Mouse (Mus musculus) large intestine, adult 2 months (tissue): ENCODE results near the gene Ap5z1. TPM values are rescaled to one million over a fixed set of nuclear protein-coding genes. Genes with fewer than 3 reads are reported as not detected.
A peak's percentile ranks its signal among the peaks of the same experiment; 100 is the strongest.

Source experiments
- DNase-seq: peaks from one replicate; pipeline ENCODE4 v3.0.0-alpha.2; 2012; ENCODE audit warnings: low read depth, low spot score
- WGBS: fragments of 180-500 bp; shearing (Covaris S2); methylation state at CpG from one replicate; pipeline ENCODE4 v1.1.7; 2018; 5-methylcytosine and 5-hydroxymethylcytosine counted together
- polyA plus RNA-seq: library from polyadenylated mRNA; depleted of rRNA; stranded (reverse); fragments of >200 nt; gene quantifications from 2 replicates; pipeline ENCODE4 v1.2.3, GENCODE M21; 2012; rRNA removed

Ap5z1 gene
- 23.6 and 47.4 TPM in 2 replicates for polyA plus RNA-seq

DNA sequence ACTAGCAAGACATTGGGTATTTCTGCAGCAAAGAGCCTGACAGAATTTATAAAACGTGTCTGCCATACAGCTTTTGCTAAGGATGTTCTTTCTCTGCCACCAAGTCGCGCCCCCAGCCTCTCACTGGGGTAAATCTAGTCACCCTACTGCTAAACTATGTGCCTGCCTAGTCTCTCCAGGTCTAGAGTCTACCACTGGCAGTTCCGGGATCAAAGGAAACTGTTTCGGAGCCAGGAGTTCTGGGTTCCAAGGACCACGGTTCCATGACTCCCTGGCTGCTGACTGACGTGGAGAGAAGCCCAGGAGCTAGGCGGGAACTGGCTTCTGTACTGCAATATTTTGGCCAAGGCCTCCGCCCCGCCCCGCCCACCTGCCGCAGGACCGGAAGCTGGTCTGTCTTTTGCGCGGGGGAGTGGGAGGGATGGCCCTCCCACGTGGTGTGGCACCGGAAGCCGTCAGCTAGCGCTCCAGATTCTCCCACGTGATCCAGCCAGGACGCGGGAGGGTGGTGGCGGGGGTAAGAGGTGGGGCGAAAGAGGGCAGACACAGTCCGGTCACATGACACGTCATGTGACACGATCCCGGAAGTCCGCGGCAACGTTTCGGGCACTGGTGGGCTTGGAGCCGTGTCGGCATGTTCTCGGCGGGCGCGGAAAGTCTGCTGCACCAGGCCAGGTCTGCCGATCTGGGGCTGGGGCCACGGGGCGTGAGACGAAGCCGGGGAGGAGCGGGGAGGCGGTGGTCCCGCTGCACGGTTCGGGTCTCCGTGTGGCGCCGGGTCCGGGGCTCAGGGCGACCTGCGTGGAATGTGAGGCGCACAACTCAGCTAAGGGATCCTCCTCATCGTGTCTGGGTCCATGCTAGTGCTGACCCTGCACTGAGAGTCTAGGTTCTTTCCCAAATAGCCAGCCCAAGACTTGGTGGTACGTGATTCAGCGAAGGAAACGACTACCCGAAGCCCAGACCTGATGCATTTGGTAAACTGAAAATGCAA is at the start of gene Ap5z1:
Gene Ap5z1, plus strand, starts transcription at position 484 of the 994 bp plus-strand sequence.
- WGBS, result 2% methylated on average over 60 of the region's 60 CpGs
- peak; percentile 86 for DNase-seq

- WGBS, result 51% methylated on average over 6 of the region's 6 CpGs
- no peak for DNase-seq
Observed at GRCm38 (mm10) chr5:142415401-142415800, 48.3 kb upstream of the Ap5z1 start.

- 25% methylated on average over 14 of the region's 14 CpGs for WGBS
- DNase-seq, result no peak
Observed at GRCm38 (mm10) chr5:142416070-142416775, 47.5 kb upstream of the Ap5z1 start.

- WGBS, result 81% methylated on average over 3 of the region's 3 CpGs
- no peak for DNase-seq
Observed at GRCm38 (mm10) chr5:142417104-142417503, 46.6 kb upstream of the Ap5z1 start.

GRCm38 (mm10) chr5:142417876-142418275 is 45.9 kb upstream of the Ap5z1 start:
- no peak for DNase-seq
- 31% methylated on average over 9 of the region's 9 CpGs for WGBS

DNA sequence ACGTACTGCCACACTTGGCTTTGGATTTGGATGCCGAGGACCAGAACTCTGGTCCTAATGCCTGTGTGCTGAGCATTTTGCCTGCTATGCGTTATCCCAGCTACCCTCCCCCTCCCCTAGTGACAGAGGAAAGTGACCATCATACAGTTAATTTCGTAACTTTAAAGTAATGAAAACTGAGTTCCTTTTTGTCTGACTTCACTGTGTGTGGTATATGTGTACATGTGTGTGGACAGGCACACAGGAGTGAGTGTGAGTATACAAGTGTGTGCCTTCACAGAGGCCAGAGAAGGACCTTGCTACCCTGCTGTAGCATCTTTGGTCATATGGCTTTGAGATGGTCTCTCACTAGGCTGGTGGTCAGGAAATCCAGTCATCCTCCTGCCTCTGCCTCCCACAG is 45.3 kb upstream of the Ap5z1 start:
- 93% methylated on average over 4 of the region's 4 CpGs for WGBS
- DNase-seq, result no peak

GRCm38 (mm10) chr5:142420317-142420716 is 43.4 kb upstream of the Ap5z1 start:
- DNase-seq, result no peak

GRCm38 (mm10) chr5:142420920-142421319 is 42.8 kb upstream of the Ap5z1 start:
- 52% methylated on average over 9 of the region's 9 CpGs for WGBS
- no peak for DNase-seq

More at GRCm38 (mm10) chr5:142420317-142420716, 43.4 kb upstream of the Ap5z1 start:
- 91% methylated on average over 4 of the region's 4 CpGs for WGBS

- WGBS, result 34% methylated on average over 5 of the region's 5 CpGs
- DNase-seq, result no peak
Observed at GRCm38 (mm10) chr5:142421886-142422285, 41.9 kb upstream of the Ap5z1 start.

DNA sequence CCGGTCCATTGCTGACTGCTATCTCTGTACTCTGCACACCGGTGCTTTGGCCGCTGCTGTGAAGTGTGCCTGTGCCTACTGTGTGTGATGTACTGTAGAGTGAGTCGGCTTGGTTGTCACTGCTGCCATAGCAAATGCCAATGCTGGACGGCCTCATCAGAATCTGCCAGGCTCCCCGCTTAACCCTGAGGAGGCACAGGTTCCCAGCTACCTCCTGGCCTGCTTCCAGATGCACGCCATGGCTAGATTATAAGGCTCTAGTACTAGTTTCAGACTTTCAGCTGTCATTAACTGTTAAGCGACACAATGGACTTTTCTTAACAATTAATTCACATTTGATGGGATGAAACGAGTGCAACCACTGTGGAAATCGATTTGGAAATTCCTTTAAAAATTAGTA is 40.6 kb upstream of the Ap5z1 start:
- no peak for DNase-seq
- WGBS, result 89% methylated on average over 10 of the region's 10 CpGs

- DNase-seq, result no peak
- WGBS, result 53% methylated on average over 3 of the region's 3 CpGs
Observed at GRCm38 (mm10) chr5:142423701-142424100, 40.0 kb upstream of the Ap5z1 start.

- WGBS, result 7% methylated on average over 13 of the region's 13 CpGs
- peak; percentile 92 for DNase-seq
Observed at GRCm38 (mm10) chr5:142424627-142425349, 39.0 kb upstream of the Ap5z1 start.

DNA sequence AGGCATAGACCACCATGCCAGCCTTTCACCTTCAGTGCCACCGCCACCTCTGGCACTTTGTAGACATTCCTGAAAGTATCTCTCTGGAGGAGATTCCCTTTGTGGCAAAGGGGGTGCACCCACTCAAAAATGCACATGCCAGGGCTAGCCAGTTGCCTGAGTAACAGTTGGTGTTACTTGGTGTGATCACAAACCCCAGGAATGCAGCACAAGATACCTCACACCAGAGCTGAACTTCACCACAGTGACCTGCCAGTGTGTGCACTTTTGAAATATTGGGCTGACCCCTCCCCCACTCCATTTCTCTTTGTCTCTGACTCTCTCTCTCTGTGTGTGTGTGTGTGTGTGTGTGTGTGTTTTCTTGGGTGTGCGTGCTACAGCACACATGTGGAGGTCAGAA is 37.3 kb upstream of the Ap5z1 start:
- WGBS, result 90% methylated on average over 2 of the region's 2 CpGs
- DNase-seq, result no peak

- 40% methylated on average over 10 of the region's 10 CpGs for WGBS
- no peak for DNase-seq
Observed at GRCm38 (mm10) chr5:142427876-142428275, 35.9 kb upstream of the Ap5z1 start.

- DNase-seq, result no peak
- 82% methylated on average over 6 of the region's 6 CpGs for WGBS
Observed at GRCm38 (mm10) chr5:142428691-142429090, 35.1 kb upstream of the Ap5z1 start.

DNA sequence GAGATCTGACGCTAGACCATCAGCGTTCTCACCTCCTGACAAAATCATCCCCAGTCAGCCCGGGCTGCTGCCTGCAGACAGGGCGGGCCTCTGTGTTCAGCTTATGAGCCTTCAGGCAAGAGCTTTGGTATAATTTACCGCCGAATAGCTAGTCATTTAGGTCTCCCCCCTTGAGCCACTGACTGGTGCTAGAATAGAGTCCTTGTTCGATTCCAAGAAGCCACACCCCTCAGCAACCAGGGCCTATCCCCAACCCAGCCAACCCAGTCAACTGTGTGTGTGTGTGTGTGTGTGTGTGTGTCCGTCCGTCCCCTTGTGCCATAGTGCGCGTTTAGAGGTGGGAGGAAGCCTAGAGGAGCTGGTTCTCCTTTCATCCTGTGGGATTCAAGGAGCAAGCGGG is 32.7 kb upstream of the Ap5z1 start:
- WGBS, result 57% methylated on average over 12 of the region's 12 CpGs
- DNase-seq, result no peak

DNA sequence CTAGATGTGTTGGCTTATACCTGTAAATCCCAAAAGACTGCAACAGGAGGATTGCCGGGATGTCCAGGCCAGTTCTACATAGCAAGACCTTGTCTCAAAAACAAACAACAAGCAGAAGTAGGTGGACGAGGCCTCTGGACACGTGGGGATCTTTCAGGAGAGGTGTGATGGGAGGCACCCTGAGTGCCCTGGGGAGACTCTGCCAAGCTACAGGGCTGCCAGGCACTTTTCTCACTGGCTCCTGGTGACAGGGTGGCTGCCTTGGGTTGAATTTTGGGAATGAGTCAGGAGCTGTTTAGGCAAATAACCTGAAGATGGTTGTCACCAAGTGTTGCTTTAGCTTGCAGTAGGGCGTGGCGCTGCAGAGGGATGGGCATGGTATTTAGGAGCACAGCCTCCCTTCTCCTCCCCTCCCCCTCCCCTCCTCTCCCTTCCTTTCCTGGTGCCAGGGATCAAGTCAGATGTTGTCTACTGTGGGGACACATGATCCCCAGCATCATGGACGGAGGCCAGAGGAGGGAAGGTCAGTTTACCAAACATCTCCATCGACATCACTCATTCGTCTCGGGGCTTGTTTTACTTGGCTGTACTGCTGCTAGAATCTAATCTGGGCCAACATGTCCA is 31.8 kb upstream of the Ap5z1 start:
- DNase-seq, result no peak

DNA sequence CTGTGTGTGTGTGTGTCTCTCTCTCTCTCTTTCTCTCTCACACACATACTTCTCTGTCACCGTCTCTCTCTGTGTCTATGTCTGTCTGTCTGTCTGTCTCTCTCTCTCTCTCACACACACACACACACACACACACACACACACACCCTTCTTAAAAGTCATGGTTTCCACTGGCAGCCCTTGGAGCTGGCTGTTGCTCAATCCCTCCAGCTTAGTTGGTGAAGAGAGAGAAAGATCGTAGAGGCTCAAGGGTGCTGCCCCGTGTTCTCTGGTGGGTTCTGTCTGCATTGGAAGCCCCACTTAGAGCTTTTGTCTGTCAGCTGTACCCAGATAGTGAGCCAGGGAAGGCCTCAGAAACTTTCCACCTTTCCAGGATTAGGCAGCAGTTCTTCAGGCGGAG is 31.0 kb upstream of the Ap5z1 start:
- 78% methylated on average over 4 of the region's 4 CpGs for WGBS
- no peak for DNase-seq

More for the DNA sequence above, 31.8 kb upstream of the Ap5z1 start:
- 68% methylated on average over 9 of the region's 9 CpGs for WGBS

DNA sequence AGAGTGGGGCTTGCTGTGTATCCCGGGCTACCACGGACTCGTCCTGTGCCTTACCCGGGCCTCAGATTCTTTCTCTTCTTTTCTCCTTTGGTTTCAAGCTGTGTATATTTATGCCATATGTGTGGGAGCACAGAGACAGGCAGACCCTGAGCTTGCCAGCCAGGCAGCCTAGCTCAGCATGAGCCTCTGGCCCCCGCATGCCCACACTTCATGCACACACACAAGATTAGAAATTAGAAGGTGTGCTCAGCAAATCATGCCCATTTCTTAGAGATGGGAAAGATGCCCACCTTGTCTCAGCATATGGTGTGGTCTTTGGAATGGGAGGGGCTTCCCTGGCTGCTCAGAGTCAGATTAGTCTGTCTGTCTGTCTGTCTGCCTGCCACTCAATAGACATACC is 29.7 kb upstream of the Ap5z1 start:
- 95% methylated on average over 5 of the region's 5 CpGs for WGBS
- DNase-seq, result no peak
